12 mouse cellular contexts compared by ENCODE assay signal in genomic region chr8:84519767-84520626, GRCm38 (mm10).
DNase-seq lines count a peak whose midpoint lies in the region; ATAC-seq and TF ChIP-seq lines count a peak whose summit lies in the region.
"Had no signal": no experiment of that assay in that cellular context is flagged by ENCODE, and none has a peak within 500 bp of the region (broad histone marks: within the 10 kb centered on the region; RNA-seq: fewer than 3 reads in every experiment).

No protein-coding gene starts in this region.

- H3K9ac ChIP-seq in midbrain, postnatal 0 days (replicated peaks; ENCODE audit: low read length, poor library complexity, severe bottlenecking) = no peak overlapping the region
- H3K9ac ChIP-seq: liver, embryonic 14.5 days; midbrain, embryonic 15.5 days had no signal

- 58% methylated on average over 17 of the region's 17 CpGs for WGBS in heart, embryonic 10.5 days
- 80% methylated on average over 17 of the region's 17 CpGs for WGBS in midbrain, postnatal 0 days

- H3K27ac ChIP-seq in gastrocnemius, adult 2 months = peak overlapping the region; percentile 38; the same call in 1 of the 2 replicates
- H3K27ac ChIP-seq in heart, embryonic 10.5 days = no peak overlapping the region
- H3K27ac ChIP-seq in midbrain, postnatal 0 days (ENCODE audit: low read depth, low read length) = no peak overlapping the region
- H3K27ac ChIP-seq: liver, embryonic 14.5 days; midbrain, embryonic 15.5 days had no signal

- TF ChIP-seq CTCF in gastrocnemius, adult 2 months (IDR thresholded peaks at IDR 0.05) = no peak
- TF ChIP-seq CTCF in midbrain, postnatal 0 days (IDR thresholded peaks at IDR 0.05) = no peak

- no peaks in the 10 kb centered on the region for H3K36me3 ChIP-seq in heart, embryonic 10.5 days
- H3K36me3 ChIP-seq in midbrain, postnatal 0 days (ENCODE audit: insufficient read depth, low read length) = peaks cover 42% of the 10 kb centered on the region

- intact Hi-C loops in gastrocnemius, adult 2 months (cut with DNase I) = no loop called here
- intact Hi-C loops in left cerebral cortex, postnatal 10 days (cut with DNase I) = loop anchor here (5.0 kb wide), 1 partner anchor 153 kb away; no protein-coding TSS in a partner anchor

- H3K27me3 ChIP-seq in heart, embryonic 10.5 days (ENCODE audit: insufficient read depth, poor library complexity, severe bottlenecking) = no peaks in the 10 kb centered on the region
- H3K27me3 ChIP-seq in midbrain, postnatal 0 days (ENCODE audit: insufficient read depth, low read length) = no peaks in the 10 kb centered on the region
- H3K27me3 ChIP-seq: midbrain, embryonic 15.5 days had no signal

- no peak overlapping the region for H3K4me2 ChIP-seq in midbrain, postnatal 0 days (ENCODE audit: low read depth, low read length, poor library complexity, severe bottlenecking)
- H3K4me2 ChIP-seq: midbrain, embryonic 15.5 days had no signal

- no peak for ATAC-seq in midbrain, postnatal 0 days (ENCODE audit: low FRiP score)
- ATAC-seq: midbrain, embryonic 15.5 days had no signal

- no peak overlapping the region for H3K4me3 ChIP-seq in gastrocnemius, adult 2 months
- H3K4me3 ChIP-seq in heart, embryonic 10.5 days = no peak overlapping the region
- no peak overlapping the region for H3K4me3 ChIP-seq in midbrain, postnatal 0 days (ENCODE audit: low read depth, low read length)
- H3K4me3 ChIP-seq: midbrain, embryonic 15.5 days had no signal

- 0 out of 2 replicates have a peak, but pooled peaks cover 6% of the 10 kb centered on the region for H3K4me1 ChIP-seq in heart, embryonic 10.5 days
- H3K4me1 ChIP-seq in midbrain, postnatal 0 days (ENCODE audit: insufficient read depth, low read length) = no peaks in the 10 kb centered on the region
- H3K4me1 ChIP-seq: midbrain, embryonic 15.5 days had no signal

- no peaks in the 10 kb centered on the region for H3K9me3 ChIP-seq in heart, embryonic 10.5 days
- H3K9me3 ChIP-seq in midbrain, postnatal 0 days (ENCODE audit: low read length) = no peaks in the 10 kb centered on the region
- H3K9me3 ChIP-seq: midbrain, embryonic 15.5 days had no signal

- no peak for DNase-seq in gastrocnemius, adult 2 months
- DNase-seq in gastrocnemius, postnatal 10 days = no peak
- DNase-seq in brain, adult 2 months (ENCODE audit: low read depth, low spot score) = peak; percentile 86
- DNase-seq in heart, embryonic 10.5 days (ENCODE audit: low spot score) = peak; percentile 64
- peak; percentile 68 to 70 for DNase-seq in left cerebral cortex, postnatal 10 days (ENCODE audit: extremely low spot score in 1 of 2, low spot score in 2 of 2)
- no peak for DNase-seq in midbrain, postnatal 0 days (ENCODE audit: low spot score)
- no peak for DNase-seq in urinary bladder, postnatal 10 days (ENCODE audit: low spot score)
- no peak for DNase-seq in ovary, postnatal 10 days (ENCODE audit: low spot score)
- DNase-seq: cerebellum, adult 18-20 months; kidney, adult 18-20 months had no signal

Comparison
In these comparisons a context has a peak if more than half of its experiments do, and no peak if none do; other contexts are left out.
1. DNase-seq: peak in brain, adult 2 months (single experiment), heart, embryonic 10.5 days (single experiment) and left cerebral cortex, postnatal 10 days (2 of 2); none in gastrocnemius, adult 2 months (single experiment), gastrocnemius, postnatal 10 days (single experiment), midbrain, postnatal 0 days (single experiment), urinary bladder, postnatal 10 days (single experiment) and ovary, postnatal 10 days (single experiment).